Mouse (Mus musculus): ENCODE data around the gene Scyl1. TPM values are rescaled to one million over a fixed set of nuclear protein-coding genes. Genes with fewer than 3 reads are reported as not detected.

The Scyl1 gene
- polyA plus RNA-seq (2021; fragmentation: Nextera tagmentation) = 65.3 and 68.3 TPM in 2 replicates
- long read RNA-seq, experiment 1, transcript Scyl1-210 (17 exons, 2,731 nt) = major isoform, 330 of 530 reads
- long read RNA-seq, experiment 1, transcript Scyl1-201 (17 exons, 2,586 nt) = minor isoform, 51 of 530 reads
- long read RNA-seq, experiment 1, transcript Scyl1-209 (17 exons, 2,395 nt) = minor isoform, 23 of 530 reads
- long read RNA-seq, experiment 1, partial matches to known transcripts = 41 of 530 reads
- long read RNA-seq, experiment 1, other reads (novel, unspliced or antisense) = 82 of 530 reads
- long read RNA-seq, experiment 2, transcript Scyl1-210 (17 exons, 2,731 nt) = major isoform, 48 of 89 reads
- long read RNA-seq, experiment 2, partial matches to known transcripts = 21 of 89 reads
- long read RNA-seq, experiment 2, other reads (novel, unspliced or antisense) = 13 of 89 reads

DNA sequence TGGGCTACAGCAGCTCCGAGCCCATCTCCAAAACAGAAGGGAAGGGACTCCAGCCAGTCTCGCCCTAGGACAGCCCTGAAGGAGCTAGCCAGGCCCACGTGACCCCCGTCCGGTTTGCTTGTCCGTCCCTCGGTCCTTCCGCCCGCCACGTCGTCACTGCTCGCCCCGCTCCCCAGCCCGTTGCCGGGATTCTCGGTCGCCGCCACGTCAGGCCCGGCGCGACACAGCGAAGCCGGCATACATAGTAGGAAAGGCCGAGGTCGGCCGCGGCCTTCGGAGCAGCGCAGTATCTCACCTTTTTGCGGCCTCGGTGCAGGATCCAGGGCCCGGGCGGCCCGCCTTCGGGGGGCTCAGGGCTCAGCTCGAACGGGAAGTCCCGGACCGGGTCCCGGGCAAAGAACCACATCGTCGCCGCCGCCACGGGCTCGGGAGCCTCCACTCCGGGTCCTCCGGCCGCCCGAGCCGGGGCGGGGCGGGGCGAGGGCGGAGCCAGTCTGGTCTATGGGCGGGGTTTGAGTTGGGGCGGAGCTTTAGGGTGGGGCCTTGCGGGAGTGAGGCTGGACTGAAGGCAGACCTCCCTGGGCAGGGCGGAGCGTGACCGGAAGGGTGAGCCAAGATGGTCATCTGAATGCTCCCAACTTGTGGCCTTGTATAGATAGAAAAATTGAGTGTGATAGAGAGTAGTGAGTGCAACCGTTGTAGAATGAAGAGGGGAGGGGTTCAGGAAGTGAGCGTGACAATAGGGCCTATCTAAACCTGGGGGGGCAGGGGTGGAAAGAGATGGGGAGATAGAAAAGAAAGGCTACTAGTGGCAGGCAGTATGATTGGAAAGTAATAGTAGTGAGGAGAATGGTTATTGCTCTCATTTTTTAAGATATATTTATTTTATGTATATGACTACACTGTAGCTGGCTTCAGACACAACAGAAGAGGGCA, at the start of gene Scyl1:
Gene Scyl1, minus strand, starts transcription at position 495 of the 936 bp plus-strand sequence.

DNA sequence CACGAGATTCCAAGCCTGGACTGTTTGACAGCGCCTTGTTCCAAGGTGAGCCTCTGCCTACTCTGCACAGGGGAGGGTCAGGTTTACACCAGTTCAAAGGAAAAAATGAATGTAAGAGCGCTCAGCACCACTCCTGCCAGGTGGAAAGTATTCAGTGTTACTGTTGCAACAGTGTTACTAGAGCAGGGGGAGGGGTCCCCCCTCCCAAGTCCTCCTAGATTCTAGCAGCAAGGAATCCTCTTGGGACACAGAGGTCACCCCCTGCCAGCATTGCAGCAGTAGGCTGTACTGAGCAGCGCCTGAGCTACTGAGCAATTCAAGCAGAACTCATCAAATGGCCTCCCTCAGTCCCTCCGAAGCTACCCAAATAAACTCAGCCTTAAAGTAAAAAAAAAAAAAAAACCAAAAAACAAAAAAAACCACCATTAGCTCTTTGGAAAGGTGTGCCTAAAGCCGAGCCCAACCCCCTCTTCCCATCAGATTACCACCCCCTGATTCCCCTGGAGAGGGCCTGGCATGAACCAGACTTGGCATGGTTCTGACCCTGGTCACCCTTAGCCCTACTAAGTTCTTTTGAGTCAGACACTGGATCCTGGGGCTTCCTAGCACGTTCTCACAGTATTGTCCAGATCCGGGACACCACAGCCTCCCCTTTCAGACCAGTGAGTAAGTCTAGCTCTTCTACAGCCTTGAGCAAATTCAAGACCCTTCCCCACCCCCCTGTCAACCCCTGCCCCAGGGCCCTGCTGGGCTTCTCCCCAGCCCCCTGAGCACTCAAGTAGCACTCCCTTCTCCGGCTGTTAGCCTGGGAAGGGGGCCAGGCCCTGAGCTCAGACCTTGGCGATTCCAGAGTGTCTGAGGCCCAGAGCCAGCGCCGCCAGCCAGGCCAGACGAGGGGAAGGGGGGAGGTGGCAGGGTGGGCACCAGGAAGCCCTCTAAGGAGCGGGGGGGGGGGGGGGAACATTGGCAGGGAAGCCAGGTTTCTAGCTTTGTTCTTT, 30.6 kb downstream of the Scyl1 start, which contains the start of gene Ltbp3:
Gene Ltbp3, plus strand, starts transcription at position 585 of the 998 bp plus-strand sequence.

DNA sequence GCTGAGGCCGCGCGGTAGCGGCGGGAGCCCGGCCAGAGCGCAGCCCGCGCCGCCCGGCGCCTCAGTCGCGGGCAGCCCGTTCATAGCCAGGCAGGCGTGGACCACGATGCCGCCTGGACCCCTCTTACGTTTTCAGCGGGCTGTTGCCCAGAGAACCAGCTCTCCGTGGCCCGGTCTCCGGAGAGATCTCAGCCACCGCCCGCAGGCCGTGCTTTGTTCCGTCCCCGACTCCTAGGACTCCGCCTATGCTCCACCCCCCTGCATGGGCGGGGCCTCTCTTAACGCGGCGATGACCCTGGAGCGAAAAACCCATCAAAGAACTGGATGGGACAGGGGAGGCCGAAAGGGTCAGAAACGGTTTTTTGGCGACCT, 41.8 kb downstream of the Scyl1 start, which contains the start of gene Fam89b:
Gene Fam89b, minus strand, starts transcription at position 210 of the 372 bp plus-strand sequence.

GRCm38 (mm10) chr19:5725767-5726515, 45.3 kb downstream of the Scyl1 start, which contains the start of gene Ehbp1l1:
Gene Ehbp1l1 (minus strand): TSS chr19:5726317.

Other genes starting within 250 kb of the Scyl1 start
- not detected in 2 replicates for gene Ovol1, start 210.8 kb downstream of the Scyl1 start, polyA plus RNA-seq (2021; fragmentation: Nextera tagmentation)
- gene Ap5b1, start 203.4 kb downstream of the Scyl1 start, polyA plus RNA-seq (2021; fragmentation: Nextera tagmentation) = 2.8 and 3.6 TPM in 2 replicates
- gene Rnaseh2c, start 169.5 kb downstream of the Scyl1 start, polyA plus RNA-seq (2021; fragmentation: Nextera tagmentation) = 63.2 and 67.2 TPM in 2 replicates
- 57.2 and 58.7 TPM in 2 replicates for gene Kat5, start 161.2 kb downstream of the Scyl1 start, polyA plus RNA-seq (2021; fragmentation: Nextera tagmentation)
- 7.7 and 14.6 TPM in 2 replicates for gene Rela, start 133.9 kb downstream of the Scyl1 start, polyA plus RNA-seq (2021; fragmentation: Nextera tagmentation)
- 5.4 and 5.9 TPM in 2 replicates for gene Sipa1, start 107.7 kb downstream of the Scyl1 start, polyA plus RNA-seq (2021; fragmentation: Nextera tagmentation)
- gene Map3k11, start 82.7 kb downstream of the Scyl1 start, polyA plus RNA-seq (2021; fragmentation: Nextera tagmentation) = 5.6 and 10.1 TPM in 2 replicates
- 6.8 and 13.0 TPM in 2 replicates for gene Pcnx3, start 82.5 kb downstream of the Scyl1 start, polyA plus RNA-seq (2021; fragmentation: Nextera tagmentation)
- 0.38 and 0.49 TPM in 2 replicates for gene Kcnk7, start 67.1 kb downstream of the Scyl1 start, polyA plus RNA-seq (2021; fragmentation: Nextera tagmentation)
- 13.5 and 14.4 TPM in 2 replicates for gene Ehbp1l1, start 45.1 kb downstream of the Scyl1 start, polyA plus RNA-seq (2021; fragmentation: Nextera tagmentation)
- 22.3 and 26.6 TPM in 2 replicates for gene Fam89b, start 41.8 kb downstream of the Scyl1 start, polyA plus RNA-seq (2021; fragmentation: Nextera tagmentation)
- 3.3 and 3.5 TPM in 2 replicates for gene Ltbp3, start 30.5 kb downstream of the Scyl1 start, polyA plus RNA-seq (2021; fragmentation: Nextera tagmentation)
- 12.0 and 15.6 TPM in 2 replicates for gene Frmd8, start 103.9 kb upstream of the Scyl1 start, polyA plus RNA-seq (2021; fragmentation: Nextera tagmentation)
- gene Slc25a45, start 106.4 kb upstream of the Scyl1 start, polyA plus RNA-seq (2021; fragmentation: Nextera tagmentation) = 1.4 and 1.8 TPM in 2 replicates
- gene Tigd3, start 122.7 kb upstream of the Scyl1 start, polyA plus RNA-seq (2021; fragmentation: Nextera tagmentation) = 1.1 and 1.3 TPM in 2 replicates
- 31.6 and 39.7 TPM in 2 replicates for gene Dpf2, start 141.6 kb upstream of the Scyl1 start, polyA plus RNA-seq (2021; fragmentation: Nextera tagmentation)
- 10.3 and 11.5 TPM in 2 replicates for gene Cdc42ep2, start 153.4 kb upstream of the Scyl1 start, polyA plus RNA-seq (2021; fragmentation: Nextera tagmentation)
- gene Pola2, start 192.8 kb upstream of the Scyl1 start, polyA plus RNA-seq (2021; fragmentation: Nextera tagmentation) = 1.9 and 3.1 TPM in 2 replicates
- not detected in 2 replicates for gene Slc22a20, start 214.7 kb upstream of the Scyl1 start, polyA plus RNA-seq (2021; fragmentation: Nextera tagmentation)
- gene Capn1, start 244.5 kb upstream of the Scyl1 start, polyA plus RNA-seq (2021; fragmentation: Nextera tagmentation) = 1.5 and 7.2 TPM in 2 replicates

Measured in left cerebral cortex, adult 6 months (tissue).